Mouse (Mus musculus): ENCODE results near the gene 1810049J17Rik.

- no peak for TF ChIP-seq POLR2A (IDR thresholded peaks at IDR 0.05; ENCODE audit: control insufficient read depth, low read depth, low read length)
- peak; percentile 62; the same call in 1 of the 2 replicates for TF ChIP-seq CTCF (IDR thresholded peaks at IDR 0.05; ENCODE audit: control insufficient read depth, insufficient read depth, insufficient replicate concordance, low read depth, low read length)
Measured at GRCm38 (mm10) chr15:12371183-12371582, 49.5 kb upstream of the 1810049J17Rik start.

Measured in testis, adult 2 months (tissue).